26 mouse cellular contexts compared by ENCODE assay signal in the genomic region with DNA sequence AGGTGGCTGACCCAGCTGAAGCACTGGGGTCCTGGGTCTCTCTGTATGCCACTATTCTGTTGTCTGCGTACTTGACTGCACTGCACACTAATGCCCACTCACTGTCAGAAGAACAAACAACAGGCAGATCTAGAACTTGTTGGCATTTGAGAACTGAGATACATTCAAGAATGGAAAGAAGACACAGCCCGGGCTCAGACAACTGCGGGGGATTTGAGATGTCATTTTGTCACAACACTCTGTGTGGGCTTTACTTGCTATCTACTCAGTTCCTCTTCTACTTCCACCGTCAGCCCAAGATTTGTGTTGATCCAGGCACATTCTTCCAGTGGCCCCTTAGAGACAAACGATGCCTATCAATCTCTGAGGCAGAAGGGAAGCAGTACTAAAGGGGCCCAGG.
A peak's percentile ranks its signal among the peaks of the same experiment; 100 is the strongest.
DNase-seq lines count a peak whose midpoint lies in the region; ATAC-seq lines count a peak whose summit lies in the region.
"Had no signal": no experiment of that assay in that cellular context is flagged by ENCODE, and none has a peak within 500 bp of the region (broad histone marks: within the 10 kb centered on the region; RNA-seq: fewer than 3 reads in every experiment).

No protein-coding gene starts in this region.

- DNase-seq in heart, embryonic 10.5 days (ENCODE audit: low spot score) = no peak
- no peak for DNase-seq in heart, adult 11 months
- no peak for DNase-seq in lung, postnatal 14 days
- DNase-seq in layer of hippocampus, adult 9-11 months = no peak
- DNase-seq: adrenal gland, adult 8-10 months; adrenal gland, postnatal 36 days; cerebellum, adult 18-20 months; cerebellum, adult 9-11 months; cerebellum, postnatal 25 days; gastrocnemius, postnatal 10 days; heart, adult 2 months; heart, postnatal 10 days; heart, postnatal 36 days; kidney, adult 18-20 months had no signal

- peaks cover 45% of the 10 kb centered on the region for H3K4me1 ChIP-seq in heart, embryonic 10.5 days

- peak; percentile 41; the same call in 1 of the 2 replicates for ATAC-seq in common myeloid progenitor, adult 5-6 weeks (replicated peaks; ENCODE audit: low read depth, poor library complexity, severe bottlenecking)
- peak; percentile 29; the same call in 1 of the 2 replicates for ATAC-seq in megakaryocyte progenitor cell, adult 5-6 weeks (replicated peaks; ENCODE audit: poor library complexity)
- ATAC-seq: activated CD4-positive, CD25-positive, alpha-beta regulatory T cell, adult 4 months; forebrain, embryonic 13.5 days; forebrain, embryonic 16.5 days; hindbrain, postnatal 0 days; inflammation-experienced regulatory T-cells, adult 6 months; intestine, embryonic 16.5 days had no signal

- no peaks in the 10 kb centered on the region for H3K9me3 ChIP-seq in heart, embryonic 10.5 days
- H3K9me3 ChIP-seq: heart, embryonic 12.5 days; heart, embryonic 15.5 days had no signal

- H3K4me3 ChIP-seq in heart, embryonic 10.5 days = no peak overlapping the region
- H3K4me3 ChIP-seq: forebrain, embryonic 10.5 days; forebrain, embryonic 13.5 days; heart, adult 2 months; heart, embryonic 12.5 days; heart, embryonic 15.5 days had no signal

- H3K27ac ChIP-seq in heart, embryonic 10.5 days = peak overlapping the region; percentile 22; the same call in 1 of the 2 replicates
- H3K27ac ChIP-seq: forebrain, embryonic 10.5 days; forebrain, embryonic 13.5 days; heart, adult 2 months; heart, embryonic 15.5 days; hindbrain, embryonic 14.5 days; hindbrain, postnatal 0 days had no signal

- 0 out of 2 replicates have a peak, but pooled peaks cover 8% of the 10 kb centered on the region for H3K36me3 ChIP-seq in heart, embryonic 10.5 days
- H3K36me3 ChIP-seq: heart, embryonic 15.5 days had no signal

- 59% methylated on average over 5 of the region's 5 CpGs for WGBS in heart, embryonic 10.5 days

- H3K27me3 ChIP-seq in heart, embryonic 10.5 days (ENCODE audit: insufficient read depth, poor library complexity, severe bottlenecking) = no peaks in the 10 kb centered on the region
- H3K27me3 ChIP-seq: forebrain, embryonic 13.5 days; heart, embryonic 12.5 days; heart, embryonic 15.5 days had no signal
